Mouse (Mus musculus): ENCODE results near the gene Zswim5. TPM values are rescaled to one million over a fixed set of nuclear protein-coding genes. Genes with fewer than 3 reads are reported as not detected.

Gene Zswim5
- polyA plus RNA-seq, 1 experiment from 2014 or later, result 9.8 TPM

DNA sequence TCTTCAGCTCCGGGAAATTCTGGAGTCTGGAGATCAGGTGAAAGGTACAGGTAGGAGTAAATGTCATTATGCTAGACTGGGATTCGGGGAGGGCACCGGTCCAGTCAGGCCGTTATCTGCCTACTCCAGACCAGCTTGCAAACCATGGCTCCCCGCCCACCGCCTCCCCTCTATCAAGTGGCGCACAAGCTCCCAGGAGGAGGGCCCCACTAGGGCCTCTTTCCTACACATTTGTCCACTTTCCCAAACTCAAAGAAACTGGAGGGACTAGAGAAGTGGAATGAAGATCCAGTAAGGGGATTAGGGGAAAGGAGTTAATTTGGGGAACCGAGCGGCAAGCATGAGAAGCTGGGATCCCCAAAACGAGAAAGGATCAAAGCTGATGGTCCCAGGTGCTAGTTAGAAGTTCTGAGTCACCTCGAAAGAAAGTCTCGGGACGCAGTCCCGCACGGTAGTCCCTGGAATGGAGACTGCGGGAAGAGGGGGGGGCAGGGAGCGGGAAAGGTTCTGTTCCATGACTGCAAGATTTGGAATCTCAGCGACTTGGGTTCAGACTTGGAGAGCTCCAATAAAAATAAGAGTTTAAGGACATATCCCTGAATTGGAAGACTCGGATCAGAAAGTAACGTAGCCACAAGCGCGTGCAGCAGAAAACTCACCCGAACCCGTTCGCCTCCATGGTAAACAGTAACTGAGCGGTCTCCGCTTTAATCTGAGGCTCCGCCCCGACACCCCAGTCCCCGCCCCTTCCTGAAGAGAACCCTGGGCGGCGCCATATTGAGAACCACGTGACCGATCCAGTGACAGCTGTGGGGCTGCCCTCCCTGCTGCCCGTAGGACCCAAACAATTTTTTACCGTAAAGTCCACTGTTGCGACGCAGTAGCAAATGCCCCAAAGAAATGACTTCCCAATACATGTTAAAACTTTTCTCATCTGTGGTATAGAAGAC, 116.8 kb downstream of the Zswim5 start, which contains the start of gene Urod:
Gene Urod (minus strand): TSS at position 742 of the 950 bp plus-strand sequence.
- H3K27me3 ChIP-seq (ENCODE audit: control insufficient read depth, insufficient read depth, low read length), result no peaks in the 10 kb centered on the region
- peak within 1 kb of the TSS; percentile 83 for H3K27ac ChIP-seq (ENCODE audit: low read depth, low read length)
- H3K9ac ChIP-seq (ENCODE audit: low read depth, low read length), result peak within 1 kb of the TSS; percentile 79
- peak; percentile 88 for ATAC-seq (ENCODE audit: low FRiP score)
- peak; percentile 96 for DNase-seq (ENCODE audit: low spot score)
- peak within 1 kb of the TSS; percentile 97 for H3K4me2 ChIP-seq (replicated peaks; ENCODE audit: low read depth, low read length)
- under 1% methylated on average over 38 of the region's 38 CpGs for WGBS
- 0 out of 2 replicates have a peak, but pooled peaks cover 2% of the 10 kb centered on the region for H3K4me1 ChIP-seq (replicated peaks; ENCODE audit: control insufficient read depth, insufficient read depth, low read length)
- H3K9me3 ChIP-seq (ENCODE audit: control insufficient read depth, low read length), result no peaks in the 10 kb centered on the region
- H3K36me3 ChIP-seq (ENCODE audit: control insufficient read depth, insufficient read depth, low read length), result no peaks in the 10 kb centered on the region
- H3K4me3 ChIP-seq (ENCODE audit: low read depth, low read length), result peak within 1 kb of the TSS; percentile 94

DNA sequence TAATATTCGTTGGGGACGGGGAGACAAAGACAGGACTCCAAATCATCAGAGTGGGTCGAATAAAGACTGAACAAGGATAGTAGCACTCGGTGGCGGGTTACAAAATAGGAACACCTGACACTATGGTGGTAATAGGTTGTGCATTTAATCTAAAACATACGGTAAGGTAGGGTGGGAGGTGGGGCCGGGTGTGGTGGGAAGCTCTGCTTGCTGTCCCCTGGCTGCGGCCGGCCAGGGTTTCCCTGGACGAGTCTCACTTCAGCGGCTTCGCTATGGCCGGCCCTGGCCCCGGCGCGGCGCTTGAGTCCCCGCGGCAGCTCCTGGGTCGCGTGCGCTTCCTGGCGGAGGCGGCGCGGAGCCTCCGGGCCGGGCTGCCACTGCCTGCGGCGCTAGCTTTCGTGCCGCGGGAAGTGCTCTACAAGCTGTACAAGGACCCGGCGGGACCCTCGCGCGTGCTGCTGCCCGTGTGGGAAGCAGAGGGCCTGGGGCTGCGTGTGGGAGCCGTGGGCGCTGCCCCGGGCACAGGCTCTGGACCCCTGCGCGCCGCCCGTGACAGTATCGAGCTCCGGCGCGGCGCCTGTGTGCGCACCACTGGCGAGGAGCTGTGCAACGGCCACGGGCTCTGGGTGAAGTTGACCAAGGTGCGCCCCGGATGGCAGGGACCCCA, 118.1 kb downstream of the Zswim5 start, which contains the start of gene Hectd3:
Gene Hectd3 (plus strand): TSS at position 187 of the 667 bp plus-strand sequence.
- peak; percentile 77 for DNase-seq (ENCODE audit: low spot score)
- peak within 1 kb of the TSS; percentile 97 for H3K4me2 ChIP-seq (replicated peaks; ENCODE audit: low read depth, low read length)
- H3K27me3 ChIP-seq (ENCODE audit: control insufficient read depth, insufficient read depth, low read length), result no peaks in the 10 kb centered on the region
- H3K4me1 ChIP-seq (replicated peaks; ENCODE audit: control insufficient read depth, insufficient read depth, low read length), result 0 out of 2 replicates have a peak, but pooled peaks cover 2% of the 10 kb centered on the region
- H3K4me3 ChIP-seq (ENCODE audit: low read depth, low read length), result peak within 1 kb of the TSS; percentile 94
- WGBS, result under 1% methylated on average over 57 of the region's 58 CpGs
- no peaks in the 10 kb centered on the region for H3K9me3 ChIP-seq (ENCODE audit: control insufficient read depth, low read length)
- ATAC-seq (ENCODE audit: low FRiP score), result peak; percentile 70
- H3K36me3 ChIP-seq (ENCODE audit: control insufficient read depth, insufficient read depth, low read length), result no peaks in the 10 kb centered on the region
- peak within 1 kb of the TSS; percentile 79 for H3K9ac ChIP-seq (ENCODE audit: low read depth, low read length)
- peak within 1 kb of the TSS; percentile 83 for H3K27ac ChIP-seq (ENCODE audit: low read depth, low read length)

DNA sequence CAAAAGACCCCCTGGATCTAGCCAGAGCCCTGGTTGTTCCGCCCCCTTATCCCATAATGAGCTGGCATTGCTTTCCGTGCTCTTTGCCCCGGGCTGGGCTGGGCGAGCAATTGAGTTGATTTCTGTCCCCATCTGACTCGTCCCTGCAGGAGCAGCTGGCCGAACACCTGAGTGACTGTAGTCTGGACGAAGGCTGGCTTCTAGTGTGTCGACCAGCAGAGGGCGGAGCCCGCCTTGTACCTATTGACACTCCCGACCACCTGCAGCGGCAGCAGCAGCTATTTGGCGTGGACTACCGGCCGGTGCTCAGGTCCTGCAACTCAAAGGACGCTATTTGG, 118.6 kb downstream of the Zswim5 start:
- Histone ChIP-seq H3K4me2 (replicated peaks; ENCODE audit: low read depth, low read length) (peak overlapping the region; percentile 97), H3K9ac (ENCODE audit: low read depth, low read length) (peak overlapping the region; percentile 79), H3K36me3 (ENCODE audit: control insufficient read depth, insufficient read depth, low read length) (no peaks in the 10 kb centered on the region), H3K4me1 (replicated peaks; ENCODE audit: control insufficient read depth, insufficient read depth, low read length) (0 out of 2 replicates have a peak, but pooled peaks cover 2% of the 10 kb centered on the region), H3K9me3 (ENCODE audit: control insufficient read depth, low read length) (no peaks in the 10 kb centered on the region), H3K27ac (ENCODE audit: low read depth, low read length) (peak overlapping the region; percentile 83; the same call in 1 of the 2 replicates), H3K27me3 (ENCODE audit: control insufficient read depth, insufficient read depth, low read length) (no peaks in the 10 kb centered on the region), H3K4me3 (ENCODE audit: low read depth, low read length) (peak overlapping the region; percentile 94)
- WGBS, result 2% methylated on average over 16 of the region's 16 CpGs
- ATAC-seq (ENCODE audit: low FRiP score), result no peak; the same call in 1 of the 2 replicates
- peak; percentile 62 for DNase-seq (ENCODE audit: low spot score)

DNA sequence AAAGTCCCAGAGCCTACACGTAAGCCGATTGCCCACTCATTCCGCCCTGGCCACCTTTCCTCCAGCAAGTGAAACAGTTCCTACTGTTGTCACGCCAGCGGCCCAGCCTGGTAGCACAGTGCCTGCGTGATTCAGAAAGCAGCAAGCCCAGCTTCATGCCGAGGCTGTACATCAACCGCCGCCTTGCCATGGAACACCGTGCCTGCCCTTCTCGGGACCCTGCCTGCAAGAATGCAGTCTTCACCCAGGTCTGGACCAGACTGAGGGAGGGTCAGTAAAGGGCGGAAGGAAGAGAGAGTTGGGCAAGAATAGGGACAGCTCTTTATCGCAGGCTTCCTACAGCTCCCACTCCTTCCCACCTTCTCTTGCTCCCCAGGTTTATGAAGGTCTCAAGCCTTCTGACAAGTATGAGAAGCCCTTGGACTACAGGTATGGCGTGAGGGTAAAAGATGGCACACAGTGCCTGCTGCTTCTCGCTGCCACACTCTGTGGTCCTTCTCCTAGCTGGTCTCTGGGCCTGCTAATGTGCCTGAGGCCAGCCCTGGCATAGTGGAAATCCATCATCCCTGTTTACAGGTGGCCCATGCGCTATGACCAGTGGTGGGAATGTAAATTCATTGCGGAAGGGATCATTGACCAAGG, 122.5 kb downstream of the Zswim5 start:
- H3K4me1 ChIP-seq (replicated peaks; ENCODE audit: control insufficient read depth, insufficient read depth, low read length), result 0 out of 2 replicates have a peak, but pooled peaks cover 2% of the 10 kb centered on the region
- no peak for DNase-seq (ENCODE audit: low spot score)
- no peaks in the 10 kb centered on the region for H3K27me3 ChIP-seq (ENCODE audit: control insufficient read depth, insufficient read depth, low read length)
- no peak overlapping the region for H3K27ac ChIP-seq (ENCODE audit: low read depth, low read length)
- WGBS, result 90% methylated on average over 17 of the region's 17 CpGs
- H3K36me3 ChIP-seq (ENCODE audit: control insufficient read depth, insufficient read depth, low read length), result no peaks in the 10 kb centered on the region
- H3K9ac ChIP-seq (ENCODE audit: low read depth, low read length), result no peak overlapping the region
- H3K4me3 ChIP-seq (ENCODE audit: low read depth, low read length), result no peak overlapping the region
- no peaks in the 10 kb centered on the region for H3K9me3 ChIP-seq (ENCODE audit: control insufficient read depth, low read length)
- no peak for ATAC-seq (ENCODE audit: low FRiP score)
- H3K4me2 ChIP-seq (replicated peaks; ENCODE audit: low read depth, low read length), result no peak overlapping the region

DNA sequence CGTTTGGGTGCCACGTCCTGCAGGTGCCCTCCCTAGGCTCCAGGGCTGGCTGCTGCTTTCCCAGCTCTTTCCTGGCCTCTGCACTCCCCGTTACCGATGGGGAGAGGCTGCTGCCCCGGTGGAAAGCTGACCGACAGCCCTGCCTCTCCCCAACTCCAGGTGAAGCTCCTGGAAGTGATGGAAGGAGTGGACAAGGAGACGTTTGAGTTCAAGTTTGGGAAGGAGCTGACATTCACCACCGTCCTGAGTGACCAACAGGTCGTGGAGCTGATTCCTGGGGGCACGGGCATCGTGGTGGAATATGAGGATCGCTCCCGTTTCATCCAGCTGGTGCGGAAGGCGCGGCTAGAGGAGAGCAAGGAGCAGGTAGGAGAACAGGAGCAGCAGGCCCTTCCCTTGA, 124.8 kb downstream of the Zswim5 start:
- DNase-seq (ENCODE audit: low spot score) (no peak), ATAC-seq (ENCODE audit: low FRiP score) (no peak)
- Histone ChIP-seq H3K9ac (ENCODE audit: low read depth, low read length) (no peak overlapping the region), H3K4me1 (replicated peaks; ENCODE audit: control insufficient read depth, insufficient read depth, low read length) (no peaks in the 10 kb centered on the region), H3K27me3 (ENCODE audit: control insufficient read depth, insufficient read depth, low read length) (no peaks in the 10 kb centered on the region), H3K4me2 (replicated peaks; ENCODE audit: low read depth, low read length) (no peak overlapping the region), H3K36me3 (ENCODE audit: control insufficient read depth, insufficient read depth, low read length) (no peaks in the 10 kb centered on the region), H3K4me3 (ENCODE audit: low read depth, low read length) (no peak overlapping the region), H3K9me3 (ENCODE audit: control insufficient read depth, low read length) (no peaks in the 10 kb centered on the region), H3K27ac (ENCODE audit: low read depth, low read length) (no peak overlapping the region)
- WGBS, result 92% methylated on average over 16 of the region's 16 CpGs

DNA sequence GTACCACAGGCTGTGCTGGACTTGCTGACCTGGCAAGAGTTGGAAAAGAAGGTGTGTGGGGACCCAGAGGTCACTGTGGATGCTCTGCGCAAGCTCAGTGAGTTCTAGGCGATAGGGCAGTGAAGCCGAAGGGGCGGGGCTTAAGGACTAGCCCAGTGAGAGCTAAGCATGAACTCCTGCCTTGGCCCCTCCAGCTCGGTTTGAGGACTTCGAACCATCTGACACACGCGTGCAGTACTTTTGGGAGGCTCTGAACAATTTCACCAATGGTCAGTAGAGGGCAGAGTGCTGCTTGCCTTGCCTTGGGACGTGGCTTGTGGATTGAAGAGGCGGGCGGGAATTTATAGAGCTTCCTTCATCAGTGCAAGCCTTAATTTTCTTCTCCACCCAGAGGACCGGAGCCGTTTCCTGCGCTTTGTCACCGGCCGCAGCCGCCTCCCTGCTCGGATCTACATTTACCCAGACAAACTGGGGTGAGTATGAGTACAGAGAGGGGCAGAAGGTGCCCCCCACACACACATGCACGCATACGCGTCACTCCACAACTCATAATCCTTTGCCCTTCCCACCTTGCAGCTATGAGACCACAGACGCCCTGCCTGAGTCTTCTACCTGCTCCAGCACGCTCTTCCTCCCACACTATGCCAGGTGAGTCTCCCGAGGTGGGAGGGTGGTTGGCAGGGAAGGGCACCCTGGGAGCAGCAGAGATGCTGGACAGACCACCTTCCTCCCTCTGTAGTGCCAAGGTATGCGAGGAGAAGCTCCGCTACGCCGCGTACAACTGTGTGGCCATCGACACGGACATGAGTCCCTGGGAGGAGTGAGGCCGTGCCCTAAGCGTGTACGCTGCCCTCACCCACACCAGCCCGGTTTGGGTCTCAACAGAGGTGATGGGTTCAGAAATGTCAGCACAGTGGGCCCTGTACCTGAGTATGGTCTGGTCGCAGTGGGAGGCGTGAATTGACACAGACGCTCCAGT, 125.7 kb downstream of the Zswim5 start:
- Histone ChIP-seq H3K27me3 (ENCODE audit: control insufficient read depth, insufficient read depth, low read length) (no peaks in the 10 kb centered on the region), H3K9me3 (ENCODE audit: control insufficient read depth, low read length) (no peaks in the 10 kb centered on the region), H3K27ac (ENCODE audit: low read depth, low read length) (no peak overlapping the region), H3K9ac (ENCODE audit: low read depth, low read length) (no peak overlapping the region), H3K4me1 (replicated peaks; ENCODE audit: control insufficient read depth, insufficient read depth, low read length) (no peaks in the 10 kb centered on the region), H3K4me3 (ENCODE audit: low read depth, low read length) (no peak overlapping the region), H3K36me3 (ENCODE audit: control insufficient read depth, insufficient read depth, low read length) (no peaks in the 10 kb centered on the region), H3K4me2 (replicated peaks; ENCODE audit: low read depth, low read length) (no peak overlapping the region)
- DNase-seq (ENCODE audit: low spot score), result peak; percentile 82
- WGBS, result 57% methylated on average over 38 of the region's 38 CpGs
- ATAC-seq (ENCODE audit: low FRiP score), result 0 out of 2 replicates have a peak, but pooled peaks have one; percentile 25

DNA sequence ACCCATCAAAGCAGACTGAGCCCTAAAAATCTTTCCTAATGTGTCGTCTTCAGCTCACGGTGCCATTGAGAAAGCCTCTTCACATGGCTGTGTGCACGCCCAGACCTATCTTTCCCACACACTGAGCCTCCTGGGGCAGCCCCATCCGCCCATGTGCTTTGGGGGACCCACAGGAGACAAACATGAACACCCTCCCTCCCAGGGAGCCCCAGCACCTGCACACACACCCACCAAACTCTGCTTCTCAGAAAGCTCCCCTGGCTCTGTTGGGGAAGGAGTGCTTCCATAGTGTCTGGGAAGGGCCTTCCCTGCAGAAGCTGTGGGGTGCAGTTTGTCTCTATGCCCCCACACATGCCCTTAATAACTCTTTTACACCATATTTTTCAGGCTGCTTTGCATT, 127.5 kb downstream of the Zswim5 start:
- H3K4me1 ChIP-seq (replicated peaks; ENCODE audit: control insufficient read depth, insufficient read depth, low read length), result no peaks in the 10 kb centered on the region
- no peak overlapping the region for H3K27ac ChIP-seq (ENCODE audit: low read depth, low read length)
- H3K4me2 ChIP-seq (replicated peaks; ENCODE audit: low read depth, low read length), result no peak overlapping the region
- H3K9me3 ChIP-seq (ENCODE audit: control insufficient read depth, low read length), result no peaks in the 10 kb centered on the region
- no peak overlapping the region for H3K4me3 ChIP-seq (ENCODE audit: low read depth, low read length)
- ATAC-seq (ENCODE audit: low FRiP score) (no peak), DNase-seq (ENCODE audit: low spot score) (no peak)
- H3K27me3 ChIP-seq (ENCODE audit: control insufficient read depth, insufficient read depth, low read length), result no peaks in the 10 kb centered on the region
- 79% methylated on average over 4 of the region's 4 CpGs for WGBS
- H3K36me3 ChIP-seq (ENCODE audit: control insufficient read depth, insufficient read depth, low read length), result no peaks in the 10 kb centered on the region
- H3K9ac ChIP-seq (ENCODE audit: low read depth, low read length), result no peak overlapping the region

All from hindbrain, embryonic 11.5 days (tissue).